Mouse (Mus musculus) cerebellum, postnatal 10 days (tissue): ENCODE data around the gene Tdrkh.

Experiments used
- DNase-seq, 2 experiments: peaks; one replicate each; pipeline ENCODE4 v3.0.0; 2021; ENCODE audit warnings: mixed read lengths in 2 of 2

The Tdrkh gene

DNA sequence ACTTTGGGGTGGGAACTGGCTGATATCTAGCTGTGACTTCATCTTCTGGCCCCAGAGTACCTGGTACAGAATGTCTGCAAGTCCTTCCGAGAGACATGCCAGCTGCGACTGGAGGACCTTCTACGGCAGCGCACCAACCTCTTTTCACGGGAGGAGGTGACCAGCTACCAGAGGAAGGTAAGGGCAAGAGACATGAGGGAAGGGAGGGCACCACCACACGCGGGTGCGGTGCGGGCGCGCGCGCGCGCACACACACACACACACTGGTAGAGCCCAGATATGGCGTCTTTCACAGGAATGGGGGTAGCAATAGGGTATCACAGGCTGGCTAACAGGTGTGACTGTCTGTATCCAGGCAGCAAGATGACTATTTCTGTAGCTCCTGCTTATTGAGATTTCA is 23.7 kb upstream of the Tdrkh start:
- DNase-seq, result no peak

- peak; percentile 90 for DNase-seq
Observed at GRCm38 (mm10) chr3:94391001-94391400, 22.1 kb upstream of the Tdrkh start.

DNA sequence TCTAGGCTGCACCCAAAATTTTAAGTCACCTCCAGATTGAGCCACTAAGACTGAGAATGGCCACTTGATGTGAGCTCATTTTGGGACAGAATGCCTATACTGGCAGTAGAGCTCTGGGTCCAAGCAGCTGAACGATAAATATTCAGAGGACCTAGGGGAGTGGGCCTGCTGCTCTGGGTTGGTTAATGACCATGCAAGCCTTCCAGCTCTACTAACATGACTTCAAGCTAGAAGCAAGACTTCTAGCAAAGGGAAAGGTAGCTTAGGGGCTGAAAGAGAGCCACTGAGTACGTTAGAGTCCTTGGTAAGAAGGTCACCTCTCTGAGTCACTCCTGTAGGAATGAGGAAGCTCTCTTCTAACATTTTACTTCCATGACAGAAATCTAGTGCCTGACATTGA is 20.9 kb upstream of the Tdrkh start:
- no peak for DNase-seq

GRCm38 (mm10) chr3:94393049-94393448 is 20.0 kb upstream of the Tdrkh start:
- no peak for DNase-seq

- DNase-seq, result no peak
Observed at GRCm38 (mm10) chr3:94396336-94396735, 16.7 kb upstream of the Tdrkh start.

DNA sequence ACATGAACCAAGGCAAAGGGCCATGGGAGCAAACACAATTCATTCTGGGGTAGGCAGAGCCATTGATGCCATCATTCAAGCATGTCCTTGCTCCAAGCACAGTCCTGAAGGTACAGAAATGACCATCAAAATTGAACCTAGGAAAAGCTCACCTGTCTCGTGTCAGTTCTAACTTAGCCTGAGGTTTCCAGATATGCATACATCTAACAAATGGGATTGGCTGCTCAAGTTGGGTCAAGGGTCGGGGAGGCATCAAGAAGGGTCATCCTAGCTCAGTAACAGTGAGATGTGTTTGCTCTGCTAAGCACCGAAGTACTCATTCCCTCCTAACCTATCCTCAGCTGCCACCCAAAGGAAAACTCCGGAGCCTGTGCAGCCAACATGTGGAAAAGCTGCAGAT is 16.2 kb upstream of the Tdrkh start:
- no peak for DNase-seq

DNA sequence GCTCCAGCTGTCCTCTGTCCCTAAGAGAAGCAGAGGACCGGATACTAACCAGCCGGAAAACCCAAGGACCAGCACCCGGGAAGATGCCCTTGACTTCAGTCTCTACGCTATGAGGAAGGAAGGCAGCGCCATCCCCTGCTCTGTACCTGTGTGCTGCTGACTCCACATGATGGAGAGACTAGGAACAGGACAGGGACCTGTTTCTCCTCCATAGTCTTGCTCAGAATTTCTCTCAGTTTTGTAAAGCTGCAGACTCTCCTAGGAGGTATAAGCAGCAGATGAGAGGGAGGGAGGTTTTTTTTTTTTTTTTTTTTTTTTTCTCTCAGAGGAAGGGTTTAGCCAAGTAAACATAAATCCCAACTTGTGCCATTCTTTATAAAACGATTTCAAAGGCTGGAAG is 14.9 kb upstream of the Tdrkh start, which contains the start of gene Lingo4:
Gene Lingo4, plus strand, starts transcription at position 301 of the 400 bp plus-strand sequence.
- DNase-seq, result no peak

- DNase-seq, result peak; percentile 70 to 75
Observed at GRCm38 (mm10) chr3:94398943-94399481, 14.1 kb upstream of the Tdrkh start.

GRCm38 (mm10) chr3:94399663-94400310 is 13.3 kb upstream of the Tdrkh start:
- DNase-seq, result peak in 1 of 2 experiments; percentile 37

- DNase-seq, result no peak
Observed at GRCm38 (mm10) chr3:94402451-94402850, 10.6 kb upstream of the Tdrkh start.

- no peak for DNase-seq
Observed at GRCm38 (mm10) chr3:94404366-94405054, 8.6 kb upstream of the Tdrkh start.

DNA sequence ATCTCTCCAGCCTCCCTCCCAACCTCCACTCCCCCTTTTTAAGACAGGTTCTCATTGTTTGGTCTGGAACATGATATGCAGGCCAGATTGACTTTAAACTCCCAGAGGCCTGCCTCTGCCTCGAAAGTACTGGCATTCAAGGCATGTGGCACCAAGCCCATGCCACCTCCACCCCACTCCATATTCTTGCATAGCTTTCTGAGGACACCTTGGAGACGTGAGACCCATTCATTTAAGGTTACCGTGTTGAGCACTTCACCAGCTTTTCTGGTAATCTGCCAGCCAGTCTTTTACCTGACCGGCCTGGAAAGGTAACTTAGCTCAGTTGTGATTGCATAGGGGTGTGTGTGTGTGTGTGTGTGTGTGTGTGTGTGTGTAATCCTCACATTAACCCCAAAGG is 7.5 kb upstream of the Tdrkh start:
- no peak for DNase-seq

GRCm38 (mm10) chr3:94412530-94412929 is 543 bp upstream of the Tdrkh start:
- no peak for DNase-seq

- DNase-seq, result no peak
Observed at GRCm38 (mm10) chr3:94430980-94431379, 17.9 kb downstream of the Tdrkh start.

DNA sequence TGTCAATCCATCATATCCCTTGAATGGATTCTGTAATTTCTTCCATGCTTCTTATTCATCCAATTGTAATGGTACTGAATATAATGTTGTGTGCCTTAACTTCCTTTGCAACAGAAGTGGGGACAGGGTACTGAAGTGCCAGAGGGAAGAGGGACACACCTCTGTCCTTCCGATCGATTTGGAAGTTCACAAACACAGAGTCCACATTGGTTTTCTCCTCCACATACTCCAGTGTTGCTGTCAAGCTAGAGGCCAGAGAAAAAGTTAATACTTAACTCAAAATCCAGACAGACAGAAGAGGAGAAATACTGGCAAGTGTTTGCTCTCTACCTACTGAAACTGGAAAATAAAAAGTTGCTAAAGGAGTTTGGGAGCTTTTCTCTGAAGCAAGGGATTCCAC is 21.2 kb downstream of the Tdrkh start:
- DNase-seq, result no peak

DNA sequence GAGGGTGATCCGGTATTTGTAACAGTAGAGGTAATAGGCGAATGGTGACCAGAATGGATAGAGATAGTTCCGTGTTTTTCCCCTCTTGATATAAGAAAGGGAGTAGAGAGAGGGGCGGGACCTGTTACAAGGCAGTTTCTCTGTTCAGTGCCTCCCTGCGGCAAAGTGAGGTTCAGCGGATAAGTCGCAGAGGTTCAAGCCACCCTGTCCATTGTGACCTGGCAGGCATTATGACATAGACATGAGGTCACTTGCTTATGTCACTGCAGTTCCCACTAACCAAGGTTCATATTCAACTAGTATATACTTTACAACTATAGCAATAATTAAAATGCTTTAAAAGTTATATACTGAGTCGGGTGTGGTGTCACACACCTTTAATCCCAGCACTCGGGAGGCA is 23.3 kb downstream of the Tdrkh start:
- DNase-seq, result no peak

DNA sequence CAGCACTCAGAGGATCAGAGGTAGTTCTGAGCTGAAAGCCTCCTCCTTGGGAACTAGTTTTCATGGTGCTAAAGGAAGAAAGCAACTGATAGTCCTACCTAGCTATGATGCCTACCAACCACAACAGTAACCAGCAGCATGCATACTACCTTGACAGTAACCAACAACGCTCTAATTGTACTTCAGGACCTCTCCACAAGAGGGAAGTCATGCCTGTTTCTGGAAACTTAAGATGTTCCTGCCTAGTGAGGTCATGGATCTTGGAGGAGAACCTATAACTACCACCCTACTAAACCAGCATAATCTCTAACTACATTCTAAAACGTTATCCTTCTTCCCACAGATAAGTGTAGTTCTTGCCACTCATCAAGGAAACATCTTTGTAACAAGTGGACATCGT is 28.1 kb downstream of the Tdrkh start:
- peak; percentile 44 to 53 for DNase-seq

GRCm38 (mm10) chr3:94442951-94443596 is 30.0 kb downstream of the Tdrkh start, which contains the start of gene Mrpl9:
Gene Mrpl9, plus strand, starts transcription at chr3:94443318.
- peak; percentile 97 to 99 for DNase-seq

DNA sequence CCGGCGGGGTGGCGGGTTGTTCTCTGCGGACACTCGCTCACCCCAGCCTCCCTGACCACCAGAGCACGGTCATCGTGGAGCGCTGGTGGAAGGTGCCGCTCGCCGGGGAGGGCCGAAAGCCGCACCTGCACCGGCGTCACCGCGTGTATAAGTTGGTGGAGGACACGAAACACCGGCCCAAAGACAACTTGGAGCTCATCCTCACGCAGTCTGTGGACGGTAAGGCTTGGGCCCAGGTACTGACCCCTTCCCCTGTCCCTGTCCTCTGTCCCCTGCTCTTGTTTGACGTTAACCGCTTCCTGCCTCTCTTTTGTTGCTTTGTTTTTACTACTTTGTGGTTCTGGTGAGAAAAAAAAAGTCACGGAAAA is 30.5 kb downstream of the Tdrkh start, which contains the start of gene Oaz3:
Gene Oaz3, minus strand, starts transcription at position 319 of the 368 bp plus-strand sequence.
- DNase-seq, result no peak

DNA sequence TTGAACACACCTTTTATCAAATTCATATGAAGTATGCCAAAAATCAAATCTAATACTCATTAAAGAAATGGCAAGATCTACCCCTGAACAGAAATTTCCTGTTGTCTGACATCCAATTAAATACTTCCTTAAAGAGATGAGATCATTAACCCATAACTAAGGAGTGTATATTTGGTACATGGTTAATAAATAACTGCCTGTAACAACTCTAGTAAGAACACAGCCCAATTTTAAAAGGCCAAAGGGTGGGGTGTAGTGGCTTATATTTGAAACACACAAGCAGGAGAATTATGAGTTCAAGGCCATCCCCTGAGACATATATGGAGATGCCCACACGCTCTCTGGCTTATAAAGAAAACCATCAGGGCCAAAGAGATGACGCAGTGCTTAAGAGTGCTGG is 36.3 kb downstream of the Tdrkh start:
- DNase-seq, result no peak

DNA sequence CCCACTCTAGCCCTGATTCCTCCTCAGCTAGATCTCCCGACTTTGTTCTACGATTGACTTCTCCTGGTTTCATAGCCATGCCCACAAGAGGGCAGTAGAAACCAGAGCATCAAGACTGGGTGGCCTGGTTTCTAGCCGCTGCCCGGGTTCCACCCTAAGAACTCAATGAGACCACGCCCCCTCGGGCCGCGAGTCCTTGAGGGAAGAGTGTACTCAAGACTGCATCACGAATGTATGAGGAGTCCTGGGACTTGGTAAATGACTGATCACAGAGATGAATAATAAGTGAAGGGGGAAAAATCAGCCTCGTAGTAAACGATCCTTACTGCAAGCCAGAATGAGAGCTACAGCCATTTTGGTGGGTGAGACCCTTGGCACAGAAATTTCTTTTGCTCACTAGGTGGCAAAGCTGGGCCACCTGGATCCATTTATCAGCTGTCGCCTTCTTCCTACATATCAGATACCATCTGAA is 43.5 kb downstream of the Tdrkh start:
- peak; percentile 93 for DNase-seq

DNA sequence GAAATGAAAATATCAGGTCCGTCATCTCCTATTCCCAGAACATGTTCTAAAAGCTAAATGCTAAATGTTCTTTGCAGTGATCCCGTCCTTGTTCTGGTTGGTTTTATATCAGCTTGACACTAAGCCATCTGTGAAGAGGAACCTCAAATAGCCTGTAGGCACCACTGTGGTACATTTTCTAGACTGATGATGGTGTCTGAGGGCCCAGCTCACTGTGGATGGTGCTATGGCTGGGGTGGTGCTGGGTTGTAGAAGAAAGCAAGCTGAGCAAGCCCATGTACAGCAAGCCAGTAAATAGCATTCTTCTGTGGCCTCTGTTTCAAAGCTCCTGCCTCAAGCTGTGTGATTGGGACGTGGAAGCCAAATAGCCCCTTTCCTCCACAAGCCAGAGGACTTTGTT is 44.0 kb downstream of the Tdrkh start:
- DNase-seq, result peak in 1 of 2 experiments; percentile 19

DNA sequence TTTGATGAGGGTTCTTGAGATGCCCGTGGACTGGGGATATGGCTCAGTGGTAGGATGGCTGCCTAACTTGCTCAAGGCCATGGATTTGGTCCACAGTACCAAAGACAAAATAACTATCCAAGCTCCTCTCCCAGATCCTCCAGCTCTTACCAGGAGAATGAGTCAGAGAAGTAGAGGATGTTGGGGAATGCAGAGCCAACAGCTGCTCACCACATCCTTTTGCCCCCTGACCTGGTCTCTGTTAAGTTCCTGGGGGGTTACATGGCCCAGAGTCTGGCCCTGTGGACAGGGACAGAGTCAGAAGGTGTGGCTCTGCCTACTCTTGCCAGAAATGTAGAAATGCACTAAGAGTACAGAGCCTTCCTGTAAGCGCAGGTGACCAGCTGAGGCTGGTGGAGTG is 46.8 kb downstream of the Tdrkh start:
- DNase-seq, result no peak
